Mouse (Mus musculus) hindbrain, embryonic 12.5 days (tissue): Measurements from ENCODE around the gene Creld2. TPM values are rescaled to one million over a fixed set of nuclear protein-coding genes. Genes with fewer than 3 reads are reported as not detected.

Experiments used
- ATAC-seq: fragments of 200-750 bp; cut with Nextera tagmentation; 2 replicates; pipeline ENCODE4 v1.8.0; 2017; ENCODE audit warnings: moderate TSS enrichment; ENCODE audit not compliant: low FRiP score
- H3K27ac ChIP-seq: fragments of 300-500 bp; sonication (generic); 2 replicates; pipeline ENCODE4 v1.5.1; 2016; ENCODE audit warnings: mild to moderate bottlenecking
- H3K27me3 ChIP-seq: fragments of 300-500 bp; sonication (generic); 2 replicates; pipeline ENCODE4 v1.6.1; 2016; ENCODE audit warnings: mild to moderate bottlenecking
- H3K36me3 ChIP-seq: fragments of 300-500 bp; sonication (generic); 2 replicates; pipeline ENCODE4 v1.6.1; 2016; ENCODE audit warnings: mild to moderate bottlenecking
- H3K4me1 ChIP-seq: fragments of 300-500 bp; sonication (generic); 2 replicates; pipeline ENCODE4 v1.6.1; 2016
- H3K4me2 ChIP-seq: fragments of 300-500 bp; sonication (generic); replicated peaks from 2 replicates; pipeline ENCODE4 v1.6.1; 2016; ENCODE audit warnings: mild to moderate bottlenecking
- H3K4me3 ChIP-seq: fragments of 300-500 bp; sonication (generic); 2 replicates; pipeline ENCODE4 v1.5.1; 2016; ENCODE audit warnings: mild to moderate bottlenecking
- H3K9ac ChIP-seq: fragments of 300-500 bp; sonication (generic); 2 replicates; pipeline ENCODE4 v1.6.1; 2016; ENCODE audit warnings: mild to moderate bottlenecking, moderate library complexity
- H3K9me3 ChIP-seq: fragments of 300-500 bp; sonication (generic); replicated peaks from 2 replicates; pipeline ENCODE4 v1.6.1; 2016; ENCODE audit warnings: mild to moderate bottlenecking
- WGBS: fragments of 180-500 bp; shearing (Covaris S2); methylation state at CpG from one replicate; pipeline ENCODE4 v1.1.7; 2016; 5-methylcytosine and 5-hydroxymethylcytosine counted together
- polyA plus RNA-seq: library from polyadenylated mRNA; unstranded; fragments of >200 nt; fragmentation: Nextera tagmentation; extraction: Ambion mirVana; gene quantifications from 2 replicates; pipeline ENCODE4 v1.2.1, GENCODE M21; 2016

Gene Creld2
- polyA plus RNA-seq, 1 experiment from 2014 or later = 74.8 TPM

DNA sequence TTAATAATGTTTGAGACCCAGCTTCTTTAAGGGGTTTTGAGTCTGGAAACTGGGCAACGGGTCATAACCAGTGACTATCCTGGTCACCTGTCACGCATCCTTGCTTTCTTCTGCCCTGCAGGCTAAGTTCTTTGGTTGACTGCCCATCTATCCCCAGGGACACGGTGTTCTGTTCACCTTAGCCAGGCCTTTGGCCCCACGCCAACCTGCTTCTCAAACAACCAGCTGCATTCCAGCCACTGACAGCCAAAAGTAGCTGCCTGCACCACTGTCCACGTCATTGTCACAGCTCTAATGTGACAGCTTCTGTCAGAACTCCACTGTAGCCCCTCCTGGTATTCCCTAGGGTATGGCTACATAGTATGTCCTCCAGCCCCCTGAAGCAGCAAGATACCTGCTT lies 12.0 kb downstream of the Creld2 start:
- H3K27me3 ChIP-seq = no peaks in the 10 kb centered on the region
- peaks cover 6% of the 10 kb centered on the region for H3K36me3 ChIP-seq
- H3K27ac ChIP-seq = no peak overlapping the region
- WGBS = 61% methylated on average over 5 of the region's 5 CpGs
- H3K9ac ChIP-seq = no peak overlapping the region
- no peak overlapping the region for H3K4me3 ChIP-seq
- peaks cover 4% of the 10 kb centered on the region; the same call in 1 of the 2 replicates for H3K4me1 ChIP-seq
- no peak for ATAC-seq
- H3K9me3 ChIP-seq = no peaks in the 10 kb centered on the region
- no peak overlapping the region for H3K4me2 ChIP-seq

DNA sequence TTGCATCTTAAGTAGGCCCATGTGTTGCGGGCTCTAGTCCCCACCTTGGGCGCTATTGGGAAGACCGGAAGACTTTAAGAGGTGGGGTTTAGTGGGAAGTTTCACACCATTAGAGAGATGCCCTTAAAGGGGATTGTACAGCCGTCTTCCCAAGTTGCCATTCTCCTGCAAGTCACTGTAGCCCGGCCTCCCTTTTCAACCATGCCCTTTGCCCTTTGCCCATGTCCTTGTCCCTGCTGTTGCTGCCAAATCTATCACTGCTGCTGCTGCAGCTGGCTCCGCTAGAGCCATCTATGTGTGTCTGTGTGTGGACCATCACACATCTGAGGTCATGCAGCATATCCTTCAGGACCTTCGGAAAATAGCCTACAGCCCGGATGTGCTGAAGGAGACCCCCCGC lies 13.1 kb downstream of the Creld2 start:
- WGBS = 81% methylated on average over 9 of the region's 9 CpGs
- no peak for ATAC-seq

DNA sequence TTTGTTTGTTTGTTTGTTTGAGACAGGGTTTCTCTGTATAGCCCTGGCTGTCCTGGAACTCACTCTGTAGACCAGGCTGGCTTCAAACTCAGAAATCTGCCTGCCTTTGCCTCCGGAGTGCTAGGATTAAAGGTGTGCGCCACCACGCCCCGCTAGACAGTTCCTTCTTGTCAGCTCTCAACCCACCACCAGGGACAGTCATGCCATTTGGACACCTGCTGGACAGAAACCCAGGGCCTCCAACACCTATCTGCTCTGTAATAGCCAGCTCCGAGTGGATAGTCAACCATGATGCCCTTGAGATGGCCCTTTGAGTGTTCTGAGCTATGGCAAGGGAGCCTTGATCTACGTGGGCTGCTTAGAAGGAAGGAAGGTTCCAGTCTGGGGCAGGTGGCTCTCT lies 16.6 kb downstream of the Creld2 start:
- H3K4me2 ChIP-seq = no peak overlapping the region
- WGBS = 77% methylated on average over 6 of the region's 6 CpGs

More for the DNA sequence above, 13.1 kb downstream of the Creld2 start:
- no peak overlapping the region for H3K27ac ChIP-seq
- H3K4me1 ChIP-seq = peaks cover 14% of the 10 kb centered on the region
- no peaks in the 10 kb centered on the region for H3K9me3 ChIP-seq
- H3K4me2 ChIP-seq = no peak overlapping the region
- H3K27me3 ChIP-seq = no peaks in the 10 kb centered on the region
- H3K36me3 ChIP-seq = no peaks in the 10 kb centered on the region
- no peak overlapping the region for H3K9ac ChIP-seq
- H3K4me3 ChIP-seq = no peak overlapping the region

DNA sequence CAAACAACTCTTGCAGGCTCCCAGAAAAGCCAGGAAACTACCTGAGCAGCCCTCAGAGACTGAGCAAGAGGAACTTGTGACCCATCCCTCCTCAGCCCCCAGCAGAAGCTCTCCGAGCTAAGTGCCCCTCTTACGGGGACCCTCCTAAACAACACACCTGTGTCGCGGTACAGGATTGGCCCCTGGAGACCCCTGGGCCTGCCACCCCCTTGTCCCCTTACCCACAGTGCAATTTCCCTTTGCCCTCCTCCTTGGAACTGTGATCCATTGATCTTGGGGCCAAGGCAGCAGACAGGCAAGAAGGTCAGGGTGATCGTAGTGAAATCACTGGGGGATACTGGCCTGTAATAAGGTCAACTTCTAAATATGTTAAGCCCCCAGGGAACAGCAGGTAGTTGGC lies 17.1 kb downstream of the Creld2 start:
- ATAC-seq = no peak
- H3K27me3 ChIP-seq = no peaks in the 10 kb centered on the region; the same call in 1 of the 2 replicates
- H3K27ac ChIP-seq = no peak overlapping the region
- H3K4me2 ChIP-seq = peak overlapping the region; percentile 78; the same call in 1 of the 2 replicates
- WGBS = 70% methylated on average over 5 of the region's 5 CpGs
- peaks cover 31% of the 10 kb centered on the region for H3K4me1 ChIP-seq
- H3K4me3 ChIP-seq = no peak overlapping the region
- no peaks in the 10 kb centered on the region for H3K36me3 ChIP-seq
- no peak overlapping the region for H3K9ac ChIP-seq
- H3K9me3 ChIP-seq = no peaks in the 10 kb centered on the region

More for the DNA sequence above, 16.6 kb downstream of the Creld2 start:
- H3K36me3 ChIP-seq = no peaks in the 10 kb centered on the region
- H3K27me3 ChIP-seq = no peaks in the 10 kb centered on the region; the same call in 1 of the 2 replicates
- peaks cover 31% of the 10 kb centered on the region for H3K4me1 ChIP-seq
- H3K9ac ChIP-seq = no peak overlapping the region
- no peak for ATAC-seq
- H3K9me3 ChIP-seq = no peaks in the 10 kb centered on the region
- no peak overlapping the region for H3K4me3 ChIP-seq
- no peak overlapping the region for H3K27ac ChIP-seq

DNA sequence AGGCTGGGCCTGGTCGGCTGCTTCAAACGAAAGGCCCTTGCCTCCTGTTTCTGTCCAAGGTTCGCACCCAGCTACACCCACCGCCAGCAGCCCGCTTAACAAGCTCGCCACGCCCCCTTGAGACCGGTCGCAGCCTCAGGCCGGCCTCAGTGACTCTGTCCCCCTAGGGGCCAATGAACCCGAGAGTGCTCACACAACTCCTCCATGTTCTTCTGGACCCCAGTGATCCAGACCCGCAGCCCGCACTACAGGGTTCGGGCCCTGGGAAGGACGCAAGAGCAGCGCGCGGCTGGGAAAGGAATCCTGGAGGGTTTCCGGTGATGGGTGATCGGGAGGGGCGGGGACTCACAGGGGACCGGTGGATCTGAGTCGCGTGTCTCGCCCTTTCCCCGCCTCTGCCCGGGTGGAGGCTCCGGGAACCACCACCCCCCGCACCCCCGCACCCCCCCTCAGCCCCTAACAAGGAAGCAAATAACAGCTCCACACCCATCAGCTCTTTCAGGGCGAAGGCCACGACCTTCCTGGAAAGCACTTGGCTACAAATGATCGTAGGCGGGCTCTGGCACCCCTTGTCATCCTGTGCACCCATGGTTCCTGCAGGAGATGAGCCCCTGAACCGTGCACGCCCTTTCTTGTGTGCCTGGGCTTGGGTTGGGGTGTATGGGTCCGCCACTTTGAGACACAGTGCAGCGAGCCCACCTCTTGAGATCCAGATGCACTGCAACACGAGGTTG lies 17.9 kb downstream of the Creld2 start:
- no peaks in the 10 kb centered on the region for H3K36me3 ChIP-seq
- peak overlapping the region; percentile 35 for H3K4me3 ChIP-seq
- H3K4me2 ChIP-seq = peak overlapping the region; percentile 78
- peak; percentile 57 for ATAC-seq
- H3K27me3 ChIP-seq = no peaks in the 10 kb centered on the region; the same call in 1 of the 2 replicates
- WGBS = 2% methylated on average over 39 of the region's 39 CpGs
- H3K27ac ChIP-seq = no peak overlapping the region
- peaks cover 31% of the 10 kb centered on the region for H3K4me1 ChIP-seq
- H3K9ac ChIP-seq = peak overlapping the region; percentile 37
- H3K9me3 ChIP-seq = no peaks in the 10 kb centered on the region

DNA sequence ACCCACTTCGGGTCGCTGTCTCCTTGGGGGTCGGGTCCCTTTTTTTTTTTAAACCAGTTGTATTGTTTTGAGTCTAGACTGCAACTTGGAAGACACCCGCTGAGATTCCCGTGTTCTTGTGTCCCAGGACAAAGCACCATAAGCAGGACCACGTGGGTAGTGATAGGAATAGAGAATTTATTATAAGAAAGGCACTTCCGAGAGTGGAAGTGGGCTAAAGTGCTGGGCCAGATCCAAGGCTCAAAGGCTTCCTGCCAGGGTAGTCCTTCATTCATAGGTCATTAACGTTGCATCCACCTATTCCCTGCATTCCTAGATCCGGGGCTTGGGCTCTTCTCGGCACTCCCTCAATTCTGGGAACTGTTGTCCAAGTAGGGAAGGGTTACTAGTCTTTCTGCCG lies 18.5 kb downstream of the Creld2 start:
- Histone ChIP-seq H3K4me1 (peaks cover 31% of the 10 kb centered on the region), H3K9ac (peak overlapping the region; percentile 37), H3K36me3 (no peaks in the 10 kb centered on the region), H3K27ac (no peak overlapping the region), H3K9me3 (no peaks in the 10 kb centered on the region), H3K27me3 (no peaks in the 10 kb centered on the region; the same call in 1 of the 2 replicates), H3K4me2 (peak overlapping the region; percentile 78), H3K4me3 (peak overlapping the region; percentile 35)
- 2% methylated on average over 11 of the region's 11 CpGs for WGBS
- no peak for ATAC-seq

- Histone ChIP-seq H3K4me2 (0 out of 2 replicates have a peak overlapping the region, but pooled peaks have one; percentile 19), H3K27ac (peak overlapping the region; percentile 44; the same call in 1 of the 2 replicates)
Observed at GRCm38 (mm10) chr15:88839271-88839670, 19.8 kb downstream of the Creld2 start.

GRCm38 (mm10) chr15:88840126-88840525 lies 20.7 kb downstream of the Creld2 start:
- Histone ChIP-seq H3K27ac (peak overlapping the region; percentile 44; the same call in 1 of the 2 replicates), H3K9me3 (no peaks in the 10 kb centered on the region), H3K4me1 (peaks cover 31% of the 10 kb centered on the region), H3K4me3 (no peak overlapping the region), H3K27me3 (no peaks in the 10 kb centered on the region; the same call in 1 of the 2 replicates), H3K36me3 (no peaks in the 10 kb centered on the region), H3K9ac (no peak overlapping the region), H3K4me2 (no peak overlapping the region)
- WGBS = 61% methylated on average over 10 of the region's 10 CpGs
- no peak for ATAC-seq

More at GRCm38 (mm10) chr15:88839271-88839670, 19.8 kb downstream of the Creld2 start:
- Histone ChIP-seq H3K9ac (no peak overlapping the region), H3K4me1 (peaks cover 31% of the 10 kb centered on the region), H3K27me3 (no peaks in the 10 kb centered on the region; the same call in 1 of the 2 replicates), H3K9me3 (no peaks in the 10 kb centered on the region), H3K36me3 (no peaks in the 10 kb centered on the region), H3K4me3 (no peak overlapping the region)
- ATAC-seq = peak; percentile 61
- 21% methylated on average over 9 of the region's 9 CpGs for WGBS

DNA sequence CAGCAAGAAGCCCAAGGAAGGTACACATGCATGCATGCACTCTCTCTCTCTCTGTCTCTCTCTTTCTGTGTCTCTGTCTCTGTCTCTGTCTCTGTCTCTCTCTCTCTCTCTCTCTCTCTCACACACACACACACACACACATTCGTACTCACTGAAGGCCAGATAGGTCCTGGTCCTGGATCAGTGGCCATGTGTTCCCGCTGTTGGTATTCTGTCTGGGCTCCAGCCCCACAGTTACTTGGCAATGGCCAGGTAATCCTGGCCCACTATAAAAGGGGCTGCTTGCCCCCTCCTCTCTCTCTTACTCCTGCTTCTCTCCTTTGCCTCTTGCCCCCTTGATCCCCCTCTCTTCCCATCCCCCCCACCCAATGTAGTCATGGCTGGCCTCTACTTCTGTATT lies 21.7 kb downstream of the Creld2 start:
- Histone ChIP-seq H3K9ac (no peak overlapping the region), H3K27me3 (no peaks in the 10 kb centered on the region; the same call in 1 of the 2 replicates), H3K27ac (no peak overlapping the region), H3K4me3 (no peak overlapping the region), H3K4me2 (no peak overlapping the region), H3K4me1 (peaks cover 31% of the 10 kb centered on the region), H3K36me3 (no peaks in the 10 kb centered on the region), H3K9me3 (no peaks in the 10 kb centered on the region)
- 92% methylated on average over 2 of the region's 2 CpGs for WGBS
- ATAC-seq = no peak

- no peak overlapping the region for H3K9ac ChIP-seq
- ATAC-seq = no peak
Observed at GRCm38 (mm10) chr15:88841580-88842299, 22.3 kb downstream of the Creld2 start.

GRCm38 (mm10) chr15:88842300-88842673 lies 22.8 kb downstream of the Creld2 start:
- ATAC-seq = no peak

More at GRCm38 (mm10) chr15:88841580-88842299, 22.3 kb downstream of the Creld2 start:
- Histone ChIP-seq H3K9me3 (no peaks in the 10 kb centered on the region), H3K27ac (no peak overlapping the region), H3K36me3 (no peaks in the 10 kb centered on the region), H3K4me3 (no peak overlapping the region), H3K27me3 (no peaks in the 10 kb centered on the region; the same call in 1 of the 2 replicates), H3K4me2 (no peak overlapping the region), H3K4me1 (peaks cover 28% of the 10 kb centered on the region)
- 87% methylated on average over 3 of the region's 3 CpGs for WGBS

GRCm38 (mm10) chr15:88843486-88844097 lies 24.1 kb downstream of the Creld2 start:
- no peak overlapping the region for H3K9ac ChIP-seq
- H3K9me3 ChIP-seq = no peaks in the 10 kb centered on the region
- H3K4me3 ChIP-seq = no peak overlapping the region
- no peak overlapping the region for H3K27ac ChIP-seq
- H3K4me1 ChIP-seq = peaks cover 14% of the 10 kb centered on the region
- 44% methylated on average over 8 of the region's 8 CpGs for WGBS
- ATAC-seq = no peak
- no peaks in the 10 kb centered on the region; the same call in 1 of the 2 replicates for H3K27me3 ChIP-seq
- H3K4me2 ChIP-seq = no peak overlapping the region
- H3K36me3 ChIP-seq = no peaks in the 10 kb centered on the region

More at GRCm38 (mm10) chr15:88842300-88842673, 22.8 kb downstream of the Creld2 start:
- Histone ChIP-seq H3K9me3 (no peaks in the 10 kb centered on the region), H3K9ac (no peak overlapping the region), H3K4me2 (no peak overlapping the region), H3K4me1 (peaks cover 23% of the 10 kb centered on the region), H3K36me3 (no peaks in the 10 kb centered on the region), H3K27ac (no peak overlapping the region), H3K4me3 (no peak overlapping the region), H3K27me3 (no peaks in the 10 kb centered on the region; the same call in 1 of the 2 replicates)
- WGBS = 80% methylated on average over 3 of the region's 3 CpGs
